10 mouse cellular contexts compared by ENCODE assay signal in genomic region chr1:90228323-90228697, GRCm38 (mm10). TPM values are rescaled to one million over a fixed set of nuclear protein-coding genes. Genes with fewer than 3 reads are reported as not detected.
A peak's percentile ranks its signal among the peaks of the same experiment; 100 is the strongest.
DNase-seq lines count a peak whose midpoint lies in the region; ATAC-seq lines count a peak whose summit lies in the region.
"Had no signal": no experiment of that assay in that cellular context is flagged by ENCODE, and none has a peak within 500 bp of the region (broad histone marks: within the 10 kb centered on the region; RNA-seq: fewer than 3 reads in every experiment).

No protein-coding gene starts in this region.

- no peak overlapping the region for H3K9ac ChIP-seq in midbrain, embryonic 14.5 days (replicated peaks; ENCODE audit: low read length)
- H3K9ac ChIP-seq in midbrain, embryonic 11.5 days (ENCODE audit: low read length) = no peak overlapping the region
- 0 out of 2 replicates have a peak overlapping the region, but pooled peaks have one; percentile 25 for H3K9ac ChIP-seq in embryonic facial prominence, embryonic 14.5 days (ENCODE audit: low read depth, low read length)
- no peak overlapping the region for H3K9ac ChIP-seq in hindbrain, embryonic 12.5 days
- 0 out of 2 replicates have a peak overlapping the region, but pooled peaks have one; percentile 41 for H3K9ac ChIP-seq in neural tube, embryonic 13.5 days
- H3K9ac ChIP-seq: limb, embryonic 13.5 days had no signal

- WGBS in midbrain, embryonic 14.5 days = 44% methylated on average over 9 of the region's 9 CpGs
- WGBS in midbrain, embryonic 11.5 days = 71% methylated on average over 9 of the region's 9 CpGs
- 35% methylated on average over 9 of the region's 9 CpGs for WGBS in embryonic facial prominence, embryonic 14.5 days
- WGBS in hindbrain, embryonic 12.5 days = 29% methylated on average over 9 of the region's 9 CpGs
- WGBS in neural tube, embryonic 13.5 days = 14% methylated on average over 9 of the region's 9 CpGs

- no peak overlapping the region for H3K27ac ChIP-seq in midbrain, embryonic 14.5 days (replicated peaks; ENCODE audit: low read depth, low read length)
- H3K27ac ChIP-seq in midbrain, embryonic 11.5 days (ENCODE audit: low read depth, low read length) = no peak overlapping the region
- H3K27ac ChIP-seq in embryonic facial prominence, embryonic 14.5 days (replicated peaks; ENCODE audit: low read depth, low read length) = peak overlapping the region; percentile 42; the same call in 1 of the 2 replicates
- H3K27ac ChIP-seq in hindbrain, embryonic 12.5 days = 0 out of 2 replicates have a peak overlapping the region, but pooled peaks have one; percentile 49
- H3K27ac ChIP-seq in neural tube, embryonic 13.5 days (replicated peaks) = peak overlapping the region; percentile 64
- H3K27ac ChIP-seq: limb, embryonic 13.5 days had no signal

- H3K27me3 ChIP-seq in midbrain, embryonic 14.5 days (ENCODE audit: control insufficient read depth, insufficient read depth, low read length) = no peaks in the 10 kb centered on the region; the same call in 1 of the 2 replicates
- H3K27me3 ChIP-seq in midbrain, embryonic 11.5 days (ENCODE audit: control insufficient read depth, insufficient read depth, low read length) = no peaks in the 10 kb centered on the region
- no peaks in the 10 kb centered on the region for H3K27me3 ChIP-seq in embryonic facial prominence, embryonic 14.5 days (replicated peaks; ENCODE audit: control insufficient read depth, insufficient read depth, low read length)
- H3K27me3 ChIP-seq in hindbrain, embryonic 12.5 days = no peaks in the 10 kb centered on the region
- no peaks in the 10 kb centered on the region; the same call in 1 of the 2 replicates for H3K27me3 ChIP-seq in neural tube, embryonic 13.5 days
- H3K27me3 ChIP-seq: limb, embryonic 13.5 days had no signal

- H3K4me3 ChIP-seq in midbrain, embryonic 14.5 days (replicated peaks; ENCODE audit: low read depth, low read length) = no peak overlapping the region
- H3K4me3 ChIP-seq in midbrain, embryonic 11.5 days (ENCODE audit: low read depth, low read length) = no peak overlapping the region
- no peak overlapping the region for H3K4me3 ChIP-seq in embryonic facial prominence, embryonic 14.5 days (ENCODE audit: low read depth, low read length)
- no peak overlapping the region for H3K4me3 ChIP-seq in hindbrain, embryonic 12.5 days
- no peak overlapping the region for H3K4me3 ChIP-seq in neural tube, embryonic 13.5 days
- H3K4me3 ChIP-seq: limb, embryonic 13.5 days had no signal

- H3K9me3 ChIP-seq in midbrain, embryonic 14.5 days (ENCODE audit: control insufficient read depth, low read length) = no peaks in the 10 kb centered on the region
- no peaks in the 10 kb centered on the region for H3K9me3 ChIP-seq in midbrain, embryonic 11.5 days (ENCODE audit: control insufficient read depth, low read length)
- H3K9me3 ChIP-seq in embryonic facial prominence, embryonic 14.5 days (ENCODE audit: control insufficient read depth, low read length) = no peaks in the 10 kb centered on the region
- no peaks in the 10 kb centered on the region for H3K9me3 ChIP-seq in hindbrain, embryonic 12.5 days (replicated peaks)
- H3K9me3 ChIP-seq in neural tube, embryonic 13.5 days = no peaks in the 10 kb centered on the region
- H3K9me3 ChIP-seq: limb, embryonic 13.5 days had no signal

- no peak for ATAC-seq in midbrain, embryonic 14.5 days (ENCODE audit: low FRiP score, low TSS enrichment)
- ATAC-seq in midbrain, embryonic 11.5 days (ENCODE audit: low FRiP score) = no peak
- ATAC-seq in embryonic facial prominence, embryonic 14.5 days (ENCODE audit: low read depth) = 0 out of 2 replicates have a peak, but pooled peaks have one; percentile 42
- peak; percentile 45; the same call in 1 of the 2 replicates for ATAC-seq in hindbrain, embryonic 12.5 days (ENCODE audit: low FRiP score)
- 0 out of 2 replicates have a peak, but pooled peaks have one; percentile 48 for ATAC-seq in neural tube, embryonic 13.5 days (ENCODE audit: low read depth)
- ATAC-seq in CD4-positive, CD25-positive, alpha-beta regulatory T cell, adult 4 months = no peak

- H3K4me1 ChIP-seq in midbrain, embryonic 14.5 days (ENCODE audit: control insufficient read depth, insufficient read depth, low read length) = peaks cover 21% of the 10 kb centered on the region
- H3K4me1 ChIP-seq in midbrain, embryonic 11.5 days (ENCODE audit: control insufficient read depth, insufficient read depth, low read length) = peaks cover 9% of the 10 kb centered on the region
- H3K4me1 ChIP-seq in embryonic facial prominence, embryonic 14.5 days (ENCODE audit: control insufficient read depth, insufficient read depth, low read length) = peaks cover 73% of the 10 kb centered on the region
- H3K4me1 ChIP-seq in hindbrain, embryonic 12.5 days = peaks cover 51% of the 10 kb centered on the region
- H3K4me1 ChIP-seq in neural tube, embryonic 13.5 days (replicated peaks) = peaks cover 78% of the 10 kb centered on the region

- H3K36me3 ChIP-seq in midbrain, embryonic 14.5 days (ENCODE audit: control insufficient read depth, insufficient read depth, low read length) = no peaks in the 10 kb centered on the region
- H3K36me3 ChIP-seq in midbrain, embryonic 11.5 days (ENCODE audit: control insufficient read depth, insufficient read depth, low read length) = no peaks in the 10 kb centered on the region
- no peaks in the 10 kb centered on the region for H3K36me3 ChIP-seq in embryonic facial prominence, embryonic 14.5 days (ENCODE audit: control insufficient read depth, insufficient read depth, low read length)
- no peaks in the 10 kb centered on the region for H3K36me3 ChIP-seq in hindbrain, embryonic 12.5 days
- no peaks in the 10 kb centered on the region for H3K36me3 ChIP-seq in neural tube, embryonic 13.5 days
- H3K36me3 ChIP-seq: limb, embryonic 13.5 days had no signal

- DNase-seq in midbrain, embryonic 14.5 days = peak; percentile 61
- no peak for DNase-seq in midbrain, embryonic 11.5 days (ENCODE audit: low spot score, missing footprints)
- DNase-seq in embryonic facial prominence, embryonic 14.5 days (ENCODE audit: low spot score) = peak; percentile 65
- DNase-seq in adrenal gland, adult 8-10 months = no peak
- DNase-seq: adrenal gland, postnatal 25 days; kidney, postnatal 36 days had no signal

- no peak overlapping the region for H3K4me2 ChIP-seq in midbrain, embryonic 14.5 days (ENCODE audit: low read length)
- H3K4me2 ChIP-seq in midbrain, embryonic 11.5 days = no peak overlapping the region
- no peak overlapping the region for H3K4me2 ChIP-seq in embryonic facial prominence, embryonic 14.5 days (ENCODE audit: low read depth, low read length)
- no peak overlapping the region for H3K4me2 ChIP-seq in hindbrain, embryonic 12.5 days (replicated peaks)
- 0 out of 2 replicates have a peak overlapping the region, but pooled peaks have one; percentile 1 for H3K4me2 ChIP-seq in neural tube, embryonic 13.5 days
- H3K4me2 ChIP-seq: limb, embryonic 13.5 days had no signal

RNA-seq across cellular contexts. Expression of gene Ackr3, which starts 24.5 kb away (rescaled TPM):
- 12.8 and 13.6 TPM in 2 replicates for polyA plus RNA-seq in midbrain, embryonic 14.5 days (2014; fragmentation: Nextera tagmentation; extraction: Ambion mirVana)
- polyA plus RNA-seq in midbrain, embryonic 11.5 days (2014; fragmentation: Nextera tagmentation; extraction: Ambion mirVana) = 28.4 and 29.4 TPM in 2 replicates
- 27.0 and 32.2 TPM in 2 replicates for polyA plus RNA-seq in embryonic facial prominence, embryonic 14.5 days (2014; fragmentation: Nextera tagmentation; extraction: Ambion mirVana)
- 26.9 and 27.6 TPM in 2 replicates for polyA plus RNA-seq in hindbrain, embryonic 12.5 days (2016; fragmentation: Nextera tagmentation; extraction: Ambion mirVana)
- 16.7 and 17.1 TPM in 2 replicates for polyA plus RNA-seq in neural tube, embryonic 13.5 days (2015; fragmentation: Nextera tagmentation; extraction: Ambion mirVana)
- not detected for polyA plus RNA-seq in CD4-positive, CD25-positive, alpha-beta regulatory T cell, adult 4 months (2017; shearing (Covaris generic))
- total RNA-seq in adrenal gland, adult 8-10 months (2022) = 10 to 100 TPM; 20.0 to 86.1 (median 59.0) TPM

Comparison
In these comparisons a context has a peak if more than half of its experiments do, and no peak if none do; other contexts are left out.
1. DNase-seq: peak in midbrain, embryonic 14.5 days (single experiment) and embryonic facial prominence, embryonic 14.5 days (single experiment); none in midbrain, embryonic 11.5 days (single experiment) and adrenal gland, adult 8-10 months (single experiment).
2. ATAC-seq: peak in embryonic facial prominence, embryonic 14.5 days (single experiment), hindbrain, embryonic 12.5 days (single experiment) and neural tube, embryonic 13.5 days (single experiment); none in midbrain, embryonic 14.5 days (single experiment), midbrain, embryonic 11.5 days (single experiment) and CD4-positive, CD25-positive, alpha-beta regulatory T cell, adult 4 months (single experiment).
3. H3K27ac ChIP-seq: peak in embryonic facial prominence, embryonic 14.5 days (single experiment), hindbrain, embryonic 12.5 days (single experiment) and neural tube, embryonic 13.5 days (single experiment); none in midbrain, embryonic 14.5 days (single experiment) and midbrain, embryonic 11.5 days (single experiment).
4. H3K9ac ChIP-seq: peak in embryonic facial prominence, embryonic 14.5 days (single experiment) and neural tube, embryonic 13.5 days (single experiment); none in midbrain, embryonic 14.5 days (single experiment), midbrain, embryonic 11.5 days (single experiment) and hindbrain, embryonic 12.5 days (single experiment).
5. RNA of gene Ackr3, which starts 24.5 kb away (polyA plus RNA-seq): 28.4 to 29.4 TPM in midbrain, embryonic 11.5 days, 26.9 to 27.6 TPM in hindbrain, embryonic 12.5 days, 27.0 to 32.2 TPM in embryonic facial prominence, embryonic 14.5 days, 16.7 to 17.1 TPM in neural tube, embryonic 13.5 days and 12.8 to 13.6 TPM in midbrain, embryonic 14.5 days; not detected in CD4-positive, CD25-positive, alpha-beta regulatory T cell, adult 4 months; every median in the first group is over 10 times any median in the second.